Mouse (Mus musculus) cerebellum, adult 2 months (tissue): ENCODE measurements around the gene Prmt1.

Source experiments
- CTCF ChIP-seq: fragments of 200-500 bp; IDR thresholded peaks from 2 replicates; pipeline ENCODE4 v1.5.1; 2011; ENCODE audit warnings: low read depth, mild to moderate bottlenecking, control low read depth, low read length, moderate library complexity, borderline replicate concordance; ENCODE audit not compliant: insufficient read depth
- POLR2A ChIP-seq: fragments of 200-500 bp; IDR thresholded peaks from 2 replicates; pipeline ENCODE4 v1.6.1; 2011; ENCODE audit warnings: low read length, control low read depth, borderline replicate concordance; ENCODE audit not compliant: insufficient read depth

GRCm38 (mm10) chr7:44966638-44967037, 19.7 kb downstream of the Prmt1 start:
- TF ChIP-seq POLR2A (no peak), CTCF (no peak)
